Mouse (Mus musculus): ENCODE measurements at regions not wholly inside any gene's neighbourhood (a gene's known extent, or its start where the extent isn't known, plus 50 kb on each side); places are given as distances from the start of the nearest gene placed in this dataset.
"Not testable (repeated sequence)": the region's sequence is repeated elsewhere in the genome, so short reads cannot be mapped to it uniquely, and the experiment has no call there.

- DNase-seq: peak; percentile 5
- TF ChIP-seq CTCF (IDR thresholded peaks at IDR 0.05; ENCODE audit: insufficient read depth, low read length) (peak; percentile 23; the same call in 1 of the 2 replicates), POLR2A (IDR thresholded peaks at IDR 0.05; ENCODE audit: borderline replicate concordance, extremely low read depth, low read depth, low read length) (no peak)
Observed at GRCm38 (mm10) chr2:133793293-133793692, 241.3 kb downstream of the Bmp2 start.

GRCm38 (mm10) chr2:133802666-133803065 lies 250.7 kb downstream of the Bmp2 start:
- 40% methylated on average over 3 of the region's 3 CpGs for WGBS
- H3K4me1 ChIP-seq (ENCODE audit: control insufficient read depth, insufficient read depth, low read length): no peaks in the 10 kb centered on the region
- no peak for TF ChIP-seq CTCF (IDR thresholded peaks at IDR 0.05; ENCODE audit: insufficient read depth, low read length)
- no peak for TF ChIP-seq POLR2A (IDR thresholded peaks at IDR 0.05; ENCODE audit: borderline replicate concordance, extremely low read depth, low read depth, low read length)
- DNase-seq: no peak
- H3K4me3 ChIP-seq (replicated peaks; ENCODE audit: extremely low read depth, low read depth, low read length): no peak overlapping the region

More at GRCm38 (mm10) chr2:133793293-133793692, 241.3 kb downstream of the Bmp2 start:
- H3K4me3 ChIP-seq (replicated peaks; ENCODE audit: extremely low read depth, low read depth, low read length): no peak overlapping the region
- H3K4me1 ChIP-seq (ENCODE audit: control insufficient read depth, insufficient read depth, low read length): no peaks in the 10 kb centered on the region
- 27% methylated on average over 2 of the region's 2 CpGs for WGBS

GRCm38 (mm10) chr2:133821418-133821817 lies 269.5 kb downstream of the Bmp2 start:
- Histone ChIP-seq H3K4me3 (replicated peaks; ENCODE audit: extremely low read depth, low read depth, low read length) (no peak overlapping the region), H3K4me1 (ENCODE audit: control insufficient read depth, insufficient read depth, low read length) (no peaks in the 10 kb centered on the region)
- WGBS: 68% methylated on average over 4 of the region's 4 CpGs
- no peak for TF ChIP-seq POLR2A (IDR thresholded peaks at IDR 0.05; ENCODE audit: borderline replicate concordance, extremely low read depth, low read depth, low read length)
- TF ChIP-seq CTCF (IDR thresholded peaks at IDR 0.05; ENCODE audit: insufficient read depth, low read length): no peak
- no peak for DNase-seq

- TF ChIP-seq CTCF (IDR thresholded peaks at IDR 0.05; ENCODE audit: insufficient read depth, low read length) (no peak), POLR2A (IDR thresholded peaks at IDR 0.05; ENCODE audit: borderline replicate concordance, extremely low read depth, low read depth, low read length) (no peak)
- no peak for DNase-seq
- H3K4me3 ChIP-seq (replicated peaks; ENCODE audit: extremely low read depth, low read depth, low read length): no peak overlapping the region
- 71% methylated on average over 1 of the region's 1 CpGs for WGBS
- H3K4me1 ChIP-seq (ENCODE audit: control insufficient read depth, insufficient read depth, low read length): no peaks in the 10 kb centered on the region
Observed at GRCm38 (mm10) chr2:133829406-133829805, 277.4 kb downstream of the Bmp2 start.

GRCm38 (mm10) chr2:133850485-133850884 lies 298.5 kb downstream of the Bmp2 start:
- TF ChIP-seq POLR2A (IDR thresholded peaks at IDR 0.05; ENCODE audit: borderline replicate concordance, extremely low read depth, low read depth, low read length) (no peak), CTCF (IDR thresholded peaks at IDR 0.05; ENCODE audit: insufficient read depth, low read length) (no peak)
- Histone ChIP-seq H3K4me3 (replicated peaks; ENCODE audit: extremely low read depth, low read depth, low read length) (no peak overlapping the region), H3K4me1 (ENCODE audit: control insufficient read depth, insufficient read depth, low read length) (no peaks in the 10 kb centered on the region)
- no peak for DNase-seq

- not testable (repeated sequence) for DNase-seq; H3K4me3 ChIP-seq (replicated peaks; ENCODE audit: extremely low read depth, low read depth, low read length); H3K4me1 ChIP-seq (ENCODE audit: control insufficient read depth, insufficient read depth, low read length)
- WGBS: 78% methylated on average over 8 of the region's 8 CpGs
Observed at GRCm38 (mm10) chr2:133874982-133875381, 323.0 kb downstream of the Bmp2 start.

GRCm38 (mm10) chr2:133883682-133884081 lies 331.7 kb downstream of the Bmp2 start:
- TF ChIP-seq CTCF (IDR thresholded peaks at IDR 0.05; ENCODE audit: insufficient read depth, low read length): no peak
- TF ChIP-seq POLR2A (IDR thresholded peaks at IDR 0.05; ENCODE audit: borderline replicate concordance, extremely low read depth, low read depth, low read length): no peak
- no peak overlapping the region for H3K4me3 ChIP-seq (replicated peaks; ENCODE audit: extremely low read depth, low read depth, low read length)
- no peak for DNase-seq
- no peaks in the 10 kb centered on the region for H3K4me1 ChIP-seq (ENCODE audit: control insufficient read depth, insufficient read depth, low read length)

- no peak for TF ChIP-seq POLR2A (IDR thresholded peaks at IDR 0.05; ENCODE audit: borderline replicate concordance, extremely low read depth, low read depth, low read length)
- no peak for TF ChIP-seq CTCF (IDR thresholded peaks at IDR 0.05; ENCODE audit: insufficient read depth, low read length)
- 43% methylated on average over 6 of the region's 6 CpGs for WGBS
- no peaks in the 10 kb centered on the region; the same call in 1 of the 2 replicates for H3K4me1 ChIP-seq (ENCODE audit: control insufficient read depth, insufficient read depth, low read length)
- DNase-seq: no peak
- H3K4me3 ChIP-seq (replicated peaks; ENCODE audit: extremely low read depth, low read depth, low read length): no peak overlapping the region
Observed at GRCm38 (mm10) chr2:133906269-133906668, 354.3 kb downstream of the Bmp2 start.

All from lung, adult 2 months (tissue).